Mouse (Mus musculus) testis, adult 2 months (tissue): ENCODE data around the gene Acot4.
"Not testable (repeated sequence)": the region's sequence is repeated elsewhere in the genome, so short reads cannot be mapped to it uniquely, and the experiment has no call there.

Experiments used
- CTCF ChIP-seq: fragments of 200-500 bp; IDR thresholded peaks from 2 replicates; pipeline ENCODE4 v1.5.1; 2012; ENCODE audit warnings: low read depth, mild to moderate bottlenecking, inconsistent platforms, low read length, moderate library complexity; ENCODE audit not compliant: control insufficient read depth, insufficient read depth, insufficient replicate concordance
- POLR2A ChIP-seq: fragments of 200-500 bp; IDR thresholded peaks from 2 replicates; pipeline ENCODE4 v1.6.1; 2012; ENCODE audit warnings: low read depth, mild to moderate bottlenecking, inconsistent platforms, low read length, moderate library complexity; ENCODE audit not compliant: control insufficient read depth

GRCm38 (mm10) chr12:84022266-84022665, 15.9 kb upstream of the Acot4 start:
- not testable (repeated sequence) for TF ChIP-seq CTCF, POLR2A
